Mouse (Mus musculus): ENCODE data around the gene Tfcp2. TPM values are rescaled to one million over a fixed set of nuclear protein-coding genes. Genes with fewer than 3 reads are reported as not detected.

Gene Tfcp2
- total RNA-seq (2014; fragmentation: Nextera tagmentation) (14.0 and 21.7 TPM in 2 replicates), total RNA-seq (2017) (18.5 and 33.1 TPM in 2 replicates)

DNA sequence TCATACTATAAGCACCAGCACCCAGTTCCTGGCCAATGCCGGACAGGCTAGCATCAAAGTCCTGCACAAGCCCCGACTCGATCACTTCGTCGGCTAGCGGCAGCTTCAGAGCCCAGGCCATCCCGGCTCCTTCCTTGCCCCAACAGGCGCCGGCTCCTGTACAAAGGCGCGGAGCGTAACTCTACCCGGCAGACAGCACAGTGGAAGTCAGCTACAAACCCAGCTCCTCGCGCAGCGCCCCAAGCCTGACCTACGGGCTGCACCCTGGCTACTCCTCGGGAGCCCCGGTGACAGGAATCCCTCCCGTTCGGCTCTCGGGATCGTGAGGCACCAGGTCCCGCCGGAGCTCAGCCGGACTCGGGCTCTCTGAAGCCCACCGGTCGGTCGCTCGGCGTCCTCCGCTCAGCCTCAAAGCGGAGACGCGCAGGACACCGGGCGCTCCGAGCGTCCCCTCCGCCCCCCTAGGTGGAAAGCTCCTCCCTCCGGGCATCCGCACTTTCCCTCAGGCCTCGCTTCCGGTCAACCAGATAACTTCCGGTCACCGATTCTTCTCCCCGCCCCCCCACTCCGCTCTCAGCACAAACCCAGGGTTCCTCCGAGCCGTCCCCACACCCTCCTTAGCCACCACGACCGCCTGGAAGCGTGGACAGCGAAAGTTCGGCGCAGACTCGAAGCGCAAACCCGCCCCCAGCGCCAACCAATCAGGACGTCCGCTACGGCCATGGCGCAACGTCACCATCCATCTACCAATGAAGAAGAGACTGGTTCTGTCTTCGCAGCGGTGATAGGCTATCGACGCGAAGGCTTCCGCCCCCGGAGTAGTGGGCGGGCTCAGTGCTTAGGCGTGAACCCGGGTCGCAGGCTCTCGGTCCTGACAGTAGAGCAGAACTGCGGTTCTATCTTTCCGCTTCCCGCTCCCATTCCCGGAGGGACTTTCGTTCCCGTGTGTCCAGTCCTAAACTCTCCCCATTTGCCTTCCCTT is at the start of gene Tfcp2:
Tfcp2 (minus strand) TSS at position 683 of the 982 bp plus-strand sequence.
- ATAC-seq (replicated peaks; ENCODE audit: low FRiP score, low TSS enrichment, poor library complexity, severe bottlenecking): peak; percentile 98

DNA sequence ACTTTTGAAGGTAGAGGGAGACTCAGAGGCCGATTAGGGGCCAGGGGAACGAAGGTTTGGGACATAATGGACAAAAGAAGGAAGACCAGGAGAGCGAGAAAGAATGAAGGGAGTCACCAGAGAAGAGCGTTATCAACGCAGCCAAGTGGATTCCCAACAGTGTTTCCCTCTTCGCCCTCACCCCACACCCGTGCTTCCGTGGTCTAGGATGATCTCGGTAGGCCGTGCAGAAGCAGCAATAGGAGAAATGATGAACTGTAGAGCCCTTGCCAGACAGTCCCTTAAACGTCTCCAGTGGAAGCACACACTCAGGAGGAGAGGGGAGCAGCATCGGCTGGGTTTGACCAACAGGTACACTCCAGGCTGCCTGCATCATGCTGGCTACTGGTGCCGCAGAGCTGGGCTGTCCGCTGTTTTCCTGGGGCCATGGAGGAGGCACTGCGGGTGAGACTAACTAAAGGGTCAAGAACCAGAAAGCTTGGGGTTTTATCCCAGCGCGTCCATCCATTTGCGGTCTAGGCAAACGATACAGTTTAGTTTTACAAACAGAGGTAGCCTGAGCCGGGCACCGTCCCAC is 49.0 kb upstream of the Tfcp2 start:
- ATAC-seq (replicated peaks; ENCODE audit: low FRiP score, low TSS enrichment, poor library complexity, severe bottlenecking): no peak

GRCm38 (mm10) chr15:100600047-100600695 is 48.4 kb upstream of the Tfcp2 start:
- peak; percentile 63 for ATAC-seq (replicated peaks; ENCODE audit: low FRiP score, low TSS enrichment, poor library complexity, severe bottlenecking)

DNA sequence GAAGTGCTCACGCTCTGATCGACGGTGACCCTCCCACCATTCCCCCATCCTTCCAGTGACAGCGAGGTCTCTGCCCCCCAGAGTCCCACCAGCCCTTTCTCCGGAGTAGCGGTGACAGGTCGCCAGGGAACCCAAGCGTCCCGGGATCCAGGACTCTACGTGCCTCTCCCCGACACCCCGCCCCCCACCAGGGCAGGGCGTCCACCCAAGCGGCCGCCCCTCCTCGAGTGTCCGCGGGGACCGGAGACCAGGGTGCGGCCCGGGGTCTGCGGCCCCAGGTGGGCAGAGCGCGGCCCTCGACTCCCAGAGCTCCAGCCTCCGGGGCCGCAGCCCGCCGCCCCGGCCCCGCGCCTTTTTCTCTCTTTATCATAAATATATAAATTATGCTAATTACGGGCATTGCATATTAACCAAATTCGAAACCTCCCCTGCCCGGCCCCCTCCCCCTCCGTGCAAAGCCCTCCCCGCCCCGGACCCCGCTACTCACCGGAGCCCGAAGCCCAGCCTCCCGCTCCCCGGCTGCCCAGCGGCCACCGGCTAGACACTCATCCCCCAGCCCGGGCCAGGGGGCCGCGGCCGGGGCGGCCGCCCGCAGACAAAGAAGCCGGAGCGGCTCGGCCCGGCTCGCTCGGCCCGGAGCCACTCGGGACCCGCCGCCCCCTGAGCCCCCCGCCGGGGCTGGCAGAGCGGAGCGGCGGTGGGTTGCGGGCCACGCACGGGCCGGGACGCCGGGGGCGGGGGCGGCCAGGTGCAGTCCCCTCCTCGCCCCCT is 47.7 kb upstream of the Tfcp2 start, which contains the start of gene Pou6f1:
Pou6f1 (minus strand) TSS at position 709 of the 771 bp plus-strand sequence.
- no peak for ATAC-seq (replicated peaks; ENCODE audit: low FRiP score, low TSS enrichment, poor library complexity, severe bottlenecking)

DNA sequence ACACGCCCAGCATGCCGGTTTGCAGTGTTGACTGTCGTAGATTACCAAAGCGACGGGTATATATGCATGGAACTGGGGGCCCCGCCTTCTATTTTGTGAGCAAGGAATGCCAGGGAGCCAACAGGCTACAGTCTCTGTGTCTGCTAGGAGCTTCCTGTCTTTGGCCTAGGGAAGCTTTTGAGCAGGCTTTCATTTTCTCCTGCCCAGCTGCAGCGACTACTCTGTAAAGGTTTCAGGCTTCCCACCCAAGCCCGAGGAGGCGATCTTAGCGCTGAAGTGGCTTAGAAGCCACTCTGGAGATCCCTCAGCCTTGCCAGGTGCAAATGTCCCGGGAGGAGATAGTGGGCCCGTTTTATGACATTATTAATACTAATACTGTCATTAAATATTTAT is 47.1 kb upstream of the Tfcp2 start:
- ATAC-seq (replicated peaks; ENCODE audit: low FRiP score, low TSS enrichment, poor library complexity, severe bottlenecking): peak; percentile 36; the same call in 1 of the 2 replicates

- ATAC-seq (replicated peaks; ENCODE audit: low FRiP score, low TSS enrichment, poor library complexity, severe bottlenecking): no peak
These were observed 46.6 kb upstream of the Tfcp2 start for GRCm38 (mm10) chr15:100598287-100598882.

- no peak for ATAC-seq (replicated peaks; ENCODE audit: low FRiP score, low TSS enrichment, poor library complexity, severe bottlenecking)
These were observed 41.0 kb upstream of the Tfcp2 start for GRCm38 (mm10) chr15:100592817-100593216.

DNA sequence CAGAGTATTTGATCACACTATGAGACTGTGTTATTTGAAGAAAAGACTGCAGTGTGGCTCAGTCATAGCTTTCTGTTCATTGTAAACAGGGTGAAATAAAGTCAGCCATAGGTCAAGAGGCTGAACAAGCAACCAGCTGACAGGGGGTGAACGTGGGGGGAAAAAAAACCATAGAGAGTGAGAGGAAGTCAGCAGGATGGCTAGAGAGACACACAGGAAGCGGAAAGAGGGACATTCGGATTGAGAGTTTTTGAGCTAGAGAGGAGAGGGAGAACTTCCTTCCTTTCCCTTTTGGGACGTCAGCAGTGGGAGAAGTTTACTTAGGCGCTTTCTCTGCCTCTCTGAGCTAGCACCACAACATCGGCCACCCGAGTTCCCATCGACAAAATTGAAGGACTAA is 38.6 kb upstream of the Tfcp2 start:
- no peak for ATAC-seq (replicated peaks; ENCODE audit: low FRiP score, low TSS enrichment, poor library complexity, severe bottlenecking)

GRCm38 (mm10) chr15:100588297-100588696 is 36.5 kb upstream of the Tfcp2 start:
- no peak for ATAC-seq (replicated peaks; ENCODE audit: low FRiP score, low TSS enrichment, poor library complexity, severe bottlenecking)

GRCm38 (mm10) chr15:100587166-100587565 is 35.4 kb upstream of the Tfcp2 start:
- ATAC-seq (replicated peaks; ENCODE audit: low FRiP score, low TSS enrichment, poor library complexity, severe bottlenecking): no peak

GRCm38 (mm10) chr15:100585931-100586330 is 34.1 kb upstream of the Tfcp2 start:
- no peak for ATAC-seq (replicated peaks; ENCODE audit: low FRiP score, low TSS enrichment, poor library complexity, severe bottlenecking)

DNA sequence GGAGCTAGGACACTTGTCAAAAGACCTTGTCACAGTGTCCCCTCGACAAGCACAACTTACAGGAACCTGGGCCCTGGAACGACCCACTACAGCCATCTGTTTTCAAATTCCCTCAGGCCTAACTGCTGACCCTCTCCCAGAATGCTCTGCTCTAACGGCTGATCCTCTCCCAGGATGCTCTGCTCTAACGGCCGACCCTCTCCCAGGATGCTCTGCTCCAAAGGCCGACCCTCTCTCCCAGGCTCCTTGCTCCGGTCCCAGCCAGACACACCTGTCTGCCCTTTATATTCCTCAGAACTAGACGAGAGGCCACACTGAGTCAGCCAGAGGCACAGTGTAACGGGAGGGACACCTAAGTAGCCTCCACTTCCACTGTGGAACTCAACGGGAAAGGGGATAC is 28.3 kb upstream of the Tfcp2 start:
- ATAC-seq (replicated peaks; ENCODE audit: low FRiP score, low TSS enrichment, poor library complexity, severe bottlenecking): no peak

DNA sequence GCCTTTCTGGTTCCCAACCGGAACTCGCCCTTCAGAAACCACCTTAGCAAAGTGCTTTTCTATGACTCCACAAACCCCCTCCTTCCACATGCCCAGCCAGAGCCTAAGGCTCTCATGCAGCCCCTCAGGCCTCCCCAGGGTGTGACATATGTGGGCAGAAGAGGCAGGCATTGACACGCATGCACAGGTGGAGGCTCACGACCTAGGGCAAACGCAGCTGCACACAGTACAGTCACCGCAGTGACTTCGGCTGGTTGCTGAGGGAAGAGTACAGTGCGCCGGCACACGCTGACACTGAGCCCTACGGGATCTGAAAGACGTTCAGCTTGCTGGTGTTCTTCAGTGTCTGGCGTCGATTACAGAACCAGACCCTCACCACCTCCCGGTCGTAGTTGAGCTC is 26.2 kb upstream of the Tfcp2 start:
- ATAC-seq (replicated peaks; ENCODE audit: low FRiP score, low TSS enrichment, poor library complexity, severe bottlenecking): no peak

GRCm38 (mm10) chr15:100576810-100577209 is 25.0 kb upstream of the Tfcp2 start:
- no peak for ATAC-seq (replicated peaks; ENCODE audit: low FRiP score, low TSS enrichment, poor library complexity, severe bottlenecking)

DNA sequence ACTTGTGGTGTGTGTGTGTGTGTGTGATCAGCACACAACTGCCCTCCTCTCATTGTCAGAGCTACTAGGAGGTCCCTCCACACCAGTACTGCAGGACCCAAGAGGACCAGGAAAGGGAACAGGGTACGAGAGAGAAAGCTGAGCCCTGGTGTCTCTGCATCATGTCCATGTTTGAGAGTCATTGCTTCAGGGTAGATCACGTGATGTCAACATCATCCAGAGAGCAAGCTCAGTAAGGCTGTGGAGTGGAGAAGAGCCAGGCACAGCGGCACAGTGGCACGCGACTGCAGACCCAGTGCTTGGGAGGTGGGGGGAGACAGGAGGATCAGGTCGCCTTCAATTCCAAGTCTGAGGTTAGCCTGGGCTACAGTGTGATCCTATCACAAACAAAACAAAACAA is 24.6 kb upstream of the Tfcp2 start:
- no peak for ATAC-seq (replicated peaks; ENCODE audit: low FRiP score, low TSS enrichment, poor library complexity, severe bottlenecking)

GRCm38 (mm10) chr15:100575366-100575765 is 23.6 kb upstream of the Tfcp2 start:
- ATAC-seq (replicated peaks; ENCODE audit: low FRiP score, low TSS enrichment, poor library complexity, severe bottlenecking): no peak

DNA sequence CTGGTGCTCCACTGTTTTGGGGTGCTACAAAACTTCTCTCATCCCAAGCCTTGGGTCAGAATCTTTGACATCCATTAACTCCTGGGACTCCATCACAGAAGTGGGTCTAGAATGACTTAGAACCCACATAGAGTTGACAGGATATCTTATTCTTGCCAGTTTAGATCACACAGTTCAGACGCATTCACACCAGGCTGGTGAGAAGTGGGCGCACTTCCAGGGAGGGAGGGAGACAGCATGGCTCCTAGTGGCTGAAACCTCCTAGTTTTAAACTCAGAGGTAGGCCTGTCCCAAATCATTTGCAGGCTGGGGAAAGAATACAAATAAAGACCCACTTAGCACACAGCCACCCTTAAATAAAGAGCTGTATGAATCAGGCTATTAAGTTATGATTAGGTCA is 22.6 kb upstream of the Tfcp2 start:
- ATAC-seq (replicated peaks; ENCODE audit: low FRiP score, low TSS enrichment, poor library complexity, severe bottlenecking): peak; percentile 45

DNA sequence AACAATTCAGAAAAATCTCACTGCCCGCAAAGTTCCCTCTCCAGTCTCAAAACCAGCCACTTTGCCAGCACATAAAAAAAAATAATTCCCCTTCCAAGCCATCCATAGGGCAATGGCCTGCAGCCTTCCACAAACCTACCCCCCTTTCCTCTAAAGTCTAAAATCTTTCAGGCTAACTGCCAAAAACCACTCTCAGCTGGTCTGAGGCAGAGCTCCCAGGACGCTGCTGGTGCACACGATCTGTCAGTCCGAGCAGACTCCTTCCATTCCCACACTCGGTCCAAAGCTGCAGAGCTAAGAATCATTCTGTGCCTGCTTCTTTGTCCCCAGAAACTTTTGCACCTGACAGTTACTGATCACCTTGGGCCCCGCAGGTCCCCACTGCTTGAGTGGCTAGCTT is 22.1 kb upstream of the Tfcp2 start:
- ATAC-seq (replicated peaks; ENCODE audit: low FRiP score, low TSS enrichment, poor library complexity, severe bottlenecking): peak; percentile 36

- ATAC-seq (replicated peaks; ENCODE audit: low FRiP score, low TSS enrichment, poor library complexity, severe bottlenecking): no peak
These were observed 17.4 kb upstream of the Tfcp2 start for GRCm38 (mm10) chr15:100569239-100569638.
